Mouse (Mus musculus) forebrain, embryonic 11.5 days (tissue): ENCODE measurements around the gene Scarf2. TPM values are rescaled to one million over a fixed set of nuclear protein-coding genes. Genes with fewer than 3 reads are reported as not detected.

Source experiments
- ATAC-seq: fragments of 200-750 bp; cut with Nextera tagmentation; replicated peaks from 2 replicates; pipeline ENCODE4 v1.8.0; 2017; ENCODE audit warnings: moderate TSS enrichment; ENCODE audit not compliant: low FRiP score
- DNase-seq: peaks from one replicate; pipeline ENCODE4 v3.0.0-alpha.2; 2017; ENCODE audit warnings: low spot score
- H3K27ac ChIP-seq: fragments of 300-500 bp; sonication (generic); 2 replicates; pipeline ENCODE4 v1.5.1; 2014; ENCODE audit warnings: low read depth, low read length
- H3K27me3 ChIP-seq: fragments of 300-500 bp; sonication (generic); 2 replicates; pipeline ENCODE4 v1.6.1; 2014; ENCODE audit warnings: mild to moderate bottlenecking, low read length, mixed read lengths; ENCODE audit not compliant: control insufficient read depth, insufficient read depth
- H3K36me3 ChIP-seq: fragments of 300-500 bp; sonication (generic); 2 replicates; pipeline ENCODE4 v1.6.1; 2014; ENCODE audit warnings: mild to moderate bottlenecking, low read length, moderate library complexity, mixed read lengths; ENCODE audit not compliant: control insufficient read depth, insufficient read depth
- H3K4me1 ChIP-seq: fragments of 300-500 bp; sonication (generic); replicated peaks from 2 replicates; pipeline ENCODE4 v1.6.1; 2014; ENCODE audit warnings: low read length, mixed read lengths; ENCODE audit not compliant: control insufficient read depth, insufficient read depth
- H3K4me2 ChIP-seq: fragments of 300-500 bp; sonication (generic); 2 replicates; pipeline ENCODE4 v1.6.1; 2014; ENCODE audit warnings: low read depth, mild to moderate bottlenecking, low read length, moderate library complexity, mixed read lengths; ENCODE audit not compliant: severe bottlenecking
- H3K4me3 ChIP-seq: fragments of 300-500 bp; sonication (generic); 2 replicates; pipeline ENCODE4 v1.5.1; 2014; ENCODE audit warnings: low read depth, low read length
- H3K9ac ChIP-seq: fragments of 300-500 bp; sonication (generic); 2 replicates; pipeline ENCODE4 v1.6.1; 2014; ENCODE audit warnings: low read length
- H3K9me3 ChIP-seq: fragments of 300-500 bp; sonication (generic); 2 replicates; pipeline ENCODE4 v1.6.1; 2016; ENCODE audit warnings: low read length, mixed read lengths; ENCODE audit not compliant: control insufficient read depth
- whole genome bisulfite sequencing: fragments of 180-500 bp; shearing (Covaris S2); extraction: QIAGEN DNeasy Blood & Tissue Kit; methylation state at CpG from one replicate; pipeline ENCODE4 v1.1.7; 2014; 5-methylcytosine and 5-hydroxymethylcytosine counted together
- polyA plus RNA-seq: library from polyadenylated mRNA; unstranded; fragments of >200 nt; fragmentation: Nextera tagmentation; extraction: Ambion mirVana; gene quantifications from 2 replicates; pipeline ENCODE4 v1.2.1, GENCODE M21; 2014

The Scarf2 gene
- polyA plus RNA-seq, 1 experiment from 2014 or later: 7.9 TPM

DNA sequence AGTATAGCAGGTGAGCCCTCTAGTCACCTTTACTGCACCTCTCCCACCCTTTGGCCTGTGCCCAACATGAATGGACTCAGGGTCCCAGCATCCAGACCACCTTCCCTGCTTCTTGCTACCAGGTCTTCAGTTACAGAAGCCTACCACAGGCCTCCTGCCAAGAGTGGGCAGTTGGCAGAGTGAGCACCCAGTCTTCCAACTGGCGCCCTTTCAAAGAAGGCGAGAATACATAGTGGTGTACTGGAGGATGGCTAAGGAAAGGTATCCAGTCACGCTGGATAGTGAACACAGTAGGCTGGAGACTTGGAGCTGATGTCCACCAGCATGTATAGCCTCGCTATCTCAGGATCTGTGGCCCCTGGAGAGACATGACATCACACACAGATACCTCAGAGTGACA lies 3.0 kb upstream of the Scarf2 start:
- Histone ChIP-seq H3K27ac (no peak overlapping the region), H3K4me1 (peaks cover 13% of the 10 kb centered on the region), H3K4me2 (no peak overlapping the region), H3K9me3 (no peaks in the 10 kb centered on the region), H3K4me3 (no peak overlapping the region), H3K27me3 (peaks cover 34% of the 10 kb centered on the region), H3K36me3 (0 out of 2 replicates have a peak, but pooled peaks cover 2% of the 10 kb centered on the region), H3K9ac (no peak overlapping the region)
- 92% methylated on average over 4 of the region's 4 CpGs for WGBS
- ATAC-seq (no peak), DNase-seq (no peak)

DNA sequence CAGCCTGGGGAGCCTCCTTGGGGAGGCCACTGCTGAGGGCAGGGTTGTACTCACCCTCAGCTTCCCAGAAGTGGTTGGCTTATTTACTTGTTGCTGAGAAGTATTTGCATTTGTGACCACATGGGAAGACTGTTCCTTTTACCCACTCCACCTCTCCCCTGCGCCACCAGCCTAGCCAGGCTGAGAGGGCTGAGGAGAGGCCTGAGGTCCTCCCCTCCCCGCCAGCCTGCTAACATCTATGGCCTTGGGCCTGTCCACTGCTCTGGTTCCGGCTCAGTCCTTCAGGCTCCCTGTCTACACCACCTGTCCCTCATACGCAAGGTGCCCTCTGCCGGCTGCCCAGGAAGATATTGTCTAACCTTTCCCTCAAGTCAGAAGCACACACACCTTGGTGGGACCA lies 1.4 kb upstream of the Scarf2 start:
- Histone ChIP-seq H3K4me2 (no peak overlapping the region), H3K27ac (no peak overlapping the region), H3K4me3 (no peak overlapping the region), H3K4me1 (peaks cover 13% of the 10 kb centered on the region), H3K9ac (no peak overlapping the region), H3K36me3 (0 out of 2 replicates have a peak, but pooled peaks cover 2% of the 10 kb centered on the region), H3K27me3 (peaks cover 48% of the 10 kb centered on the region), H3K9me3 (no peaks in the 10 kb centered on the region)
- 53% methylated on average over 5 of the region's 5 CpGs for WGBS
- ATAC-seq (no peak), DNase-seq (no peak)

DNA sequence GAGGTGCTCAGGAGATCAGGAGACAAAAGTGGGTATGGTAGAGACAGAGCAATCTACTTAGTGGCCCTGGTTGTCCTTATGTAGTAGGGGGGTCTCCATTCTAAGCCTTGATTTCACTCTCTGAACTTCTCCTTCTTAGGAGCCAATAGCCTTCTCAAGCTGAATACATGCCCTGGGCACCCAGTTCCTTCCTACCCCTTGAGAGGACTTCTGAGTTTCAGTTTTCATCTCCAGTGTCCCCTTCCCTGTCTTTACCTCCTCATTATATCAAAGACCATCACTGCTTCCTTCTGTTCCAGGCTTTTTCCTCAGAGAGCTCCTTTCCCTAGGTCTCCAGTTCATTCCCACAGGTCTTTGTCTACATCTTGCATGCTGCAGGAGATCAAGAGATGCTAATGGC lies 563 bp upstream of the Scarf2 start:
- Histone ChIP-seq H3K4me3 (peak overlapping the region; percentile 48; the same call in 1 of the 2 replicates), H3K9ac (peak overlapping the region; percentile 64), H3K36me3 (0 out of 2 replicates have a peak, but pooled peaks cover 2% of the 10 kb centered on the region), H3K4me2 (peak overlapping the region; percentile 73), H3K27me3 (peaks cover 57% of the 10 kb centered on the region), H3K27ac (no peak overlapping the region), H3K9me3 (no peaks in the 10 kb centered on the region), H3K4me1 (peaks cover 13% of the 10 kb centered on the region)
- ATAC-seq: no peak
- DNase-seq: no peak

DNA sequence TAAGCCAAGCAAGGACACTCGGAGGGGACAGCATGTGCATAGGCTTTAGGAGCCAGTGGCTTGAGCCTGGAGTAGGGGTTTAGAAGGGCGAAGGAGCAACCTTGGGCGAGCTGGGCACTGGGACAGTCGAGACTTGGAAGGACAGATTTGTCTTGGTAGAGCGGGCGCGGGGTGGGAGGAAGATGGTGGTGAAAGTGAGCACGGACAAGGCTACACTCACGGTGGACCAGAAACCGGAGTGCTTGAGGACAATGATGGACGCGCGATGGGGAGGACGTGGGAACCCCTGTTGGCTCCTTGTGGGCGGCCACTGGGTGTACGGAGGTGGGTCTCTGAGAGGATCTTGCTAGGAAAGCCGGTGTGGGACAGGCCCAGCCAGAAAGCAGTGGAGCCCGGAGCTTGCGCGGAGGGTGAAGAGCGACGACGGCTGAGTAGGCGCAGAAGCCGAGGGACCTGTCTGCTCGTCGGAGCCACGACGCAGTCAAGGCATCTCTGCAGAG lies 780 bp downstream of the Scarf2 start:
- H3K4me3 ChIP-seq: peak overlapping the region; percentile 48
- peak overlapping the region; percentile 73; the same call in 1 of the 2 replicates for H3K4me2 ChIP-seq
- ATAC-seq (no peak), DNase-seq (peak; percentile 71)
- H3K27me3 ChIP-seq: peaks cover 70% of the 10 kb centered on the region
- peak overlapping the region; percentile 64 for H3K9ac ChIP-seq
- no peaks in the 10 kb centered on the region for H3K9me3 ChIP-seq
- H3K4me1 ChIP-seq: peaks cover 15% of the 10 kb centered on the region
- 2% methylated on average over 29 of the region's 29 CpGs for WGBS
- no peak overlapping the region for H3K27ac ChIP-seq
- H3K36me3 ChIP-seq: no peaks in the 10 kb centered on the region

DNA sequence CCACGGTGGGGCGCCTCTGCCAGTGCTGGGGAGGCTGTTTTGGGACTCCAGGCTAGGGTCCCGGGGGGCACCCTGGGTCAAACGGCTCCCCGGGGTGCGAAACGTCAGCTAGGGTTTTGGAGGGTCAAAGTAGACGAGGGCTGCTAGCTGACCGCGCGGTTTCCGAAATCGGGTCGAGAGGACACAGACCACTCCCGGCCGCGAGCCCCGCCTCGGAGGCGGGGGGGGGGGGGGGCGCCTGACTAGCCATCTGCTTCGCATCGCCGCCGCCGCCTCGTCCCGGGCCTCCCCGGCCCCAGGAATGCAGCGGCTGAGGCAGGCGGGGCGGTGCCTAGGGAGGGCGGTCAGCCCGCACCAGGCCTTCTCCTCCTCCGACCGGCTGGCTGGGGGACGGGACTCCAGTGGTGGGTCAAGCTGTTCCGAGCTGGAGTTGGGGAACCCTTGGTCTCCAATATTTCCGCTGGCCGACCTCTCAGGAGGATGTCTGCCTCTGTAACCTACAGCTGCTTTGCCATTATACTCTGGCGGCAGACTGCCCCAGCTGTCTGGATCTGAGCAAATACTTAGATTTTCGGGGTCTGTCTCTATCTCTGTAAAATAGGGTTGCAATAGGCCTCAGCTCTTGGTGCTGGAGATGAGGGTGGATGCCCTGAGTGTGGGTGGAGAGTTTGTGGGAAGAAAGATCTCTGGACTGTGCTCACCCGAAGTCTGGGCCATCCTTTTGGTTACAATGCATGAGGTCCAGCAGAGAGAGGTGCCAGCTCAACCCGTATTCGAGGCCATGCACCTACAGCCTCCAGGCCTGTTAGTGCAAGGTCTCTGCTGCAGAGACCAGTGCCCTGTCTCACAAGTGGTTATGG lies 1.5 kb downstream of the Scarf2 start:
- Histone ChIP-seq H3K4me1 (peaks cover 22% of the 10 kb centered on the region), H3K4me3 (peak overlapping the region; percentile 48), H3K9ac (peak overlapping the region; percentile 64), H3K9me3 (no peaks in the 10 kb centered on the region), H3K4me2 (peak overlapping the region; percentile 73), H3K36me3 (no peaks in the 10 kb centered on the region), H3K27me3 (peaks cover 77% of the 10 kb centered on the region), H3K27ac (no peak overlapping the region)
- 1% methylated on average over 32 of the region's 45 CpGs for WGBS
- DNase-seq: peak; percentile 75
- no peak for ATAC-seq

DNA sequence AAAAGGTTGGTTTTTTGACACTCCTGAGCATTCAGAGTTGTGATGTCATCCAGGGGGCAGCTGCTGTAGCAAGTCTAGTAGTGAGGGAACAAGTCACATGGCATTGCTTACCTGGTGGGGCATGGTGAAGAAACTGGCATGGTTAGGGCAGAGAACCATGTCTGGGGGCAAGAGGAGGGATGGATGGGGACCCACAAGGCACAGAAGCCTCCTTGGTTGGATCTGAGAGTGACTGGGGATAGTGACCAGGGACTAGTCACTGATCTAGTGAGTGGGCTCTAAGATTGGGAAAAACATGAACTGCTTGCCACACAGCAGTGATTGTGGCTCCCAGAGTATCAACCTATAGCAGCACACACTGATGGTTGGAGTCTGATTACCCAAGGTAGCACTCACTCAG lies 2.5 kb downstream of the Scarf2 start:
- H3K27me3 ChIP-seq: peaks cover 87% of the 10 kb centered on the region
- ATAC-seq (no peak), DNase-seq (no peak)
- peaks cover 30% of the 10 kb centered on the region for H3K4me1 ChIP-seq
- H3K36me3 ChIP-seq: no peaks in the 10 kb centered on the region
- no peak overlapping the region for H3K4me2 ChIP-seq
- H3K9me3 ChIP-seq: no peaks in the 10 kb centered on the region
- H3K4me3 ChIP-seq: no peak overlapping the region
- H3K9ac ChIP-seq: no peak overlapping the region
- H3K27ac ChIP-seq: no peak overlapping the region

DNA sequence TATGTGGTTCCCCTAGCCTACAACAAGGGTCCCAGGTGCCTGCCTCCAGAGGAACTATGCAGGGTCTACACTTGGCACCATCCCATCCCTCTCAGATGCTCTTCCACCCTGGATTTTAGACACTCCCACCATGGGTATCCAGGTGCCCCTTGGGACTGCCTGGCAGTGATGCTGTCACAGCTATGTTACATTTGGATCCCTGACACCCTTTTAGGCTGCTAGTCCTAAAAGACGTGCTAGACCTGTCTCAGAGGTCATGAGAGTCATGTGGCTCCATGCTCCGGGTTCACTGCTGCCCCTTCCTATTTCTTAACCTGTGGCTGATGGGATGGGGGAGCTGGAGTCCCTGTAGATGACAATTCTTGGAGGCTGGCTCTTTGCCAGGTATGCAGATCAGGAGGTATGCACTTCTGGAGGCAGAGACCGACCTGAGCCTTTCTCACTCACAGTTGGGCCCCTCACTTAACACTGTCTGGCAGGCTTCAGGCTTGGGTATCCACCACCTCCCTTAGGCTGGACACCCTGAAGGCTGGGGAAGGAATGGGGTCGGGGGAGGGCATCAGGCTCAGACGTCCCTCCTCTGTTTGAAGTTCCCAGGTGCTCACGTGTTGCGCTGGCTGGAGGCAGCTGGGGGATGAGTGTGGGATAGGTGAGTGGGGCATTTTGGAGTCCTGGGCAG lies 4.8 kb downstream of the Scarf2 start:
- no peaks in the 10 kb centered on the region for H3K36me3 ChIP-seq
- WGBS: 4% methylated on average over 7 of the region's 7 CpGs
- no peaks in the 10 kb centered on the region for H3K9me3 ChIP-seq
- peaks cover 95% of the 10 kb centered on the region for H3K27me3 ChIP-seq
- ATAC-seq (no peak), DNase-seq (peak; percentile 57)
- no peak overlapping the region for H3K9ac ChIP-seq
- no peak overlapping the region for H3K27ac ChIP-seq
- H3K4me1 ChIP-seq: peaks cover 39% of the 10 kb centered on the region
- H3K4me2 ChIP-seq: no peak overlapping the region
- no peak overlapping the region for H3K4me3 ChIP-seq

- H3K4me2 ChIP-seq: peak overlapping the region; percentile 42
- no peak for DNase-seq
- H3K4me3 ChIP-seq: peak overlapping the region; percentile 24; the same call in 1 of the 2 replicates
- WGBS: 4% methylated on average over 18 of the region's 18 CpGs
- no peak overlapping the region for H3K9ac ChIP-seq
- ATAC-seq: no peak
- peaks cover 38% of the 10 kb centered on the region for H3K4me1 ChIP-seq
- no peak overlapping the region for H3K27ac ChIP-seq
- H3K9me3 ChIP-seq: no peaks in the 10 kb centered on the region
- H3K36me3 ChIP-seq: no peaks in the 10 kb centered on the region
- H3K27me3 ChIP-seq: peaks cover 90% of the 10 kb centered on the region
Measured at GRCm38 (mm10) chr16:17802456-17802838, 5.4 kb downstream of the Scarf2 start.
